Mouse (Mus musculus): ENCODE data around the gene Gm43517. TPM values are rescaled to one million over a fixed set of nuclear protein-coding genes. Genes with fewer than 3 reads are reported as not detected.

Gm43517 gene
- polyA plus RNA-seq, 1 experiment from 2014 or later, result not detected

DNA sequence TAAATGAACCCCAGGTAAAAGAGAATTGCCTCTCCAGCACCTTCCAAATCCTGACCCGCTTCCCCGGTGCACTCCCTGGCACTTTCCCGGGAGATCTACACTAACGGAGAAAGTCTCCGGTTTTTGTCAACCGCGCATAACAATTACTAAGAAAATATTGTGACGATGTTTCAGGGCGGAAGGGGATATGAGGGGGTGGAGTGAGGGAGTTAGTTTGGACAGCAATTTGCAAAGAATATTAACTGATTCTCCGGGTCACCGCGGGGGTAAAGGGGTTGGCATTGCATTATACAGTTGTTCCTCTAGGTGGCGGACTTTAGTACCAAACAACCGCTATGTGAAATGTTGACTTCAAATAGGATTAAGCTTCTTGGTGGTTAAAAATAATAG, 10.4 kb upstream of the Gm43517 start:
- under 1% methylated on average over 14 of the region's 14 CpGs for WGBS
- H3K9ac ChIP-seq (ENCODE audit: low read depth, low read length), result no peak overlapping the region
- H3K9me3 ChIP-seq (replicated peaks; ENCODE audit: low read length), result no peaks in the 10 kb centered on the region
- H3K27ac ChIP-seq, result no peak overlapping the region
- ATAC-seq (replicated peaks; ENCODE audit: low FRiP score, low read depth), result no peak
- H3K4me3 ChIP-seq (replicated peaks; ENCODE audit: low read depth, low read length), result peak overlapping the region; percentile 26; the same call in 1 of the 2 replicates
- H3K4me2 ChIP-seq (ENCODE audit: low read length), result peak overlapping the region; percentile 50
- no peaks in the 10 kb centered on the region for H3K36me3 ChIP-seq (ENCODE audit: insufficient read depth, low read length)
- H3K4me1 ChIP-seq (replicated peaks; ENCODE audit: insufficient read depth, low read length), result no peaks in the 10 kb centered on the region
- TF ChIP-seq CTCF (IDR thresholded peaks at IDR 0.05; ENCODE audit: low read depth), result peak; percentile 68
- DNase-seq (ENCODE audit: low spot score), result peak; percentile 65
- peaks cover 70% of the 10 kb centered on the region for H3K27me3 ChIP-seq (ENCODE audit: insufficient read depth, low read length)

DNA sequence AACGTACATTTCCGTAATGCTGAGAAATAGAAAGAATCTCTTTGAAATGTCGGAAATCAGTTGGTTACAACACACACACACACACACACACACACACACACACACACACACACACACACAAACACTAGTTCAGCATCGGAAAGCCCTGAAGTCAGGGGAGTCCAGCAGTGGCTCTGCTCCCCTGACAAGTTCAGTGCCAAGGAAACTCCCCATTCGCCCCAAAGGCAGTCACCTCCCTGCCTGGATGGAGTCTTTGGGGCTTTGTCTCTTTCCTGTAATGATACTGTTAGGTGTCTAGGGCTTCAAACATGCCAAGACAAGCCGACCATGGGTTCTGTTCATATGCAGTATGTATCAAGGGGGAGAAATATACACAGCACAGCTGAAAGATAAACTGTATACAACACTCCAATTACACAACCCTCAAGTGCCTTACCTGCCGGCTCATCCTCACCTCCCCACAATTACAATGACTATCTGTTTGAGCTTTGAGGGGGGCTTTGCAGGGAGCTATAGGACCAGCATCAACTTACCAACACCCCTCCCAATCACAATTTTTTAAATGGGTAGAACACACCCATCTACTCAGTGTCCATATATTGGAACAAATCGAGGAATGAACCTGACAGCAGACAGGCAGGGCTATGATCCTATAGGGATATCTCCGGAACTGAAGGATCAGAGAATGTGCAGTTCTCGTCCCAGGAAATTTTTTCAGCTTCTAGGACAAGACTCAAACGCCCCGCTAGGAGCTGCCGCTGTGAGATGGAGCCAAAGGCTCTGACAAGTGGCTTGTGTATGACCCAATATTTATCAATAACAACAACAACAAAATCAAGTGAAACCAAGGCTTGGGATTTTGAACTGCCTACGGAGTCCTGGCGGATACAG, 9.3 kb upstream of the Gm43517 start:
- Histone ChIP-seq H3K27ac (no peak overlapping the region), H3K9me3 (replicated peaks; ENCODE audit: low read length) (no peaks in the 10 kb centered on the region), H3K4me3 (replicated peaks; ENCODE audit: low read depth, low read length) (no peak overlapping the region), H3K4me1 (replicated peaks; ENCODE audit: insufficient read depth, low read length) (no peaks in the 10 kb centered on the region), H3K4me2 (ENCODE audit: low read length) (no peak overlapping the region), H3K27me3 (ENCODE audit: insufficient read depth, low read length) (peaks cover 81% of the 10 kb centered on the region), H3K9ac (ENCODE audit: low read depth, low read length) (no peak overlapping the region), H3K36me3 (ENCODE audit: insufficient read depth, low read length) (no peaks in the 10 kb centered on the region)
- TF ChIP-seq CTCF (IDR thresholded peaks at IDR 0.05; ENCODE audit: low read depth), result no peak
- DNase-seq (ENCODE audit: low spot score) (no peak), ATAC-seq (replicated peaks; ENCODE audit: low FRiP score, low read depth) (no peak)
- whole genome bisulfite sequencing, result 4% methylated on average over 15 of the region's 15 CpGs

DNA sequence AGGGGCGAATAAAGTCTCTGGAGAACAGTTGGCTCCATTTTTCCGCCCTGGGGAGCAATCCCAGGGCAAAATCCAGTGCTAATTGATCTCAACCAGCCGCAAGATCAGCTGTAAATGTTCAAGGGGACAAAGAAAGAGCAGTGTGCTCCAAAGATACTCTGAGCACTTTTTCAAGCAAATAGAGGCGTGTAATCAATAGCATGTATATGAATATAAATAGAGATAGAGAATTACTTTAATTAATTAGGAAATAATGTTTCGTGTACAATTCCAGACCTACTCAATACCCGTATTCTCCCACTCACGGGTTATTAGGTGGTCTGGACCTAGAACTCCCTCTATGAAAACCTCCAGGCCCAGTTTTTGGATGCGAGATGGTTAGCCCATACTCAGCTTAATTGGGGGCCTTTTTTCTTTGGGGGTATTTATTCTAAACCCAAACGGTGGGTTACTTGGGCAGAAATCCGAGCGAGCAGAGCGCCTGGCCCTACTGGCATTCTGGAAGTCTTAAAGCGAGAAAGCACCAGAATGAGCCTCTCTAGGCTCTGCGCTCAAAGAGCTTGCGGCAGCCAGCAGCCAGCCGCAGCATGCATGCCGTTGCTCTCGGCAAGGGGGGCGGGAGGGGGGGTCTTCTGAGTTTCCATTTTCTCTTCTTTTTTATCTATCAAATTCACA, 8.5 kb upstream of the Gm43517 start:
- no peak for ATAC-seq (replicated peaks; ENCODE audit: low FRiP score, low read depth)
- no peak overlapping the region for H3K4me2 ChIP-seq (ENCODE audit: low read length)
- H3K9ac ChIP-seq (ENCODE audit: low read depth, low read length), result no peak overlapping the region
- no peak for DNase-seq (ENCODE audit: low spot score)
- H3K36me3 ChIP-seq (ENCODE audit: insufficient read depth, low read length), result no peaks in the 10 kb centered on the region
- no peak overlapping the region for H3K27ac ChIP-seq
- no peak overlapping the region for H3K4me3 ChIP-seq (replicated peaks; ENCODE audit: low read depth, low read length)
- H3K27me3 ChIP-seq (ENCODE audit: insufficient read depth, low read length), result peaks cover 84% of the 10 kb centered on the region
- H3K4me1 ChIP-seq (replicated peaks; ENCODE audit: insufficient read depth, low read length), result no peaks in the 10 kb centered on the region
- H3K9me3 ChIP-seq (replicated peaks; ENCODE audit: low read length), result no peaks in the 10 kb centered on the region
- no peak for TF ChIP-seq CTCF (IDR thresholded peaks at IDR 0.05; ENCODE audit: low read depth)
- 2% methylated on average over 19 of the region's 19 CpGs for WGBS

GRCm38 (mm10) chr12:49377281-49377970, 7.5 kb upstream of the Gm43517 start:
- Histone ChIP-seq H3K4me1 (replicated peaks; ENCODE audit: insufficient read depth, low read length) (no peaks in the 10 kb centered on the region), H3K27me3 (ENCODE audit: insufficient read depth, low read length) (peaks cover 89% of the 10 kb centered on the region), H3K4me2 (ENCODE audit: low read length) (no peak overlapping the region), H3K9ac (ENCODE audit: low read depth, low read length) (no peak overlapping the region), H3K36me3 (ENCODE audit: insufficient read depth, low read length) (no peaks in the 10 kb centered on the region), H3K27ac (no peak overlapping the region), H3K9me3 (replicated peaks; ENCODE audit: low read length) (no peaks in the 10 kb centered on the region), H3K4me3 (replicated peaks; ENCODE audit: low read depth, low read length) (no peak overlapping the region)
- WGBS, result under 1% methylated on average over 15 of the region's 15 CpGs
- DNase-seq (ENCODE audit: low spot score), result no peak
- no peak for ATAC-seq (replicated peaks; ENCODE audit: low FRiP score, low read depth)
- TF ChIP-seq CTCF (IDR thresholded peaks at IDR 0.05; ENCODE audit: low read depth), result no peak

DNA sequence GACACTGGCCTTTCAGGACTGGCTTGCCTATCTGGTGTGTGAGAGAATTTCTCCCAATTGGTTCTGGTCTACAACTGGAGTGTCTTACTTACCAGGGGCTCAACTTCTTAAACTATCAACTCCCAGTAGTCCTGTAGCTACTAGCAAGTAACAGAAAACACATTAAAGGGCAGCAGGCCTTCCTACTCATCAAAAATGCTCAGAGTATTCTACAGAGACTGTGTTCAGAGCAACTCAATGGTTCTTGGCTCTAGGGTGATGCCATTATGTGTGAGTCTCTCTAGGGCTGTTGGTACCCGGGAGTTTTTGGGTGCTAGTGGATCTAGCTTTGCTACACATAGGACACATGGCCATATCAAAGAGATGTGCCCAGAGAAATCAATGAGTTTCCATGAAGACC, 6.1 kb upstream of the Gm43517 start:
- no peaks in the 10 kb centered on the region for H3K36me3 ChIP-seq (ENCODE audit: insufficient read depth, low read length)
- H3K4me3 ChIP-seq (replicated peaks; ENCODE audit: low read depth, low read length), result no peak overlapping the region
- WGBS, result 4% methylated on average over 1 of the region's 1 CpGs
- TF ChIP-seq CTCF (IDR thresholded peaks at IDR 0.05; ENCODE audit: low read depth), result no peak
- H3K27ac ChIP-seq, result no peak overlapping the region
- no peak overlapping the region for H3K4me2 ChIP-seq (ENCODE audit: low read length)
- H3K9me3 ChIP-seq (replicated peaks; ENCODE audit: low read length), result no peaks in the 10 kb centered on the region
- DNase-seq (ENCODE audit: low spot score) (no peak), ATAC-seq (replicated peaks; ENCODE audit: low FRiP score, low read depth) (no peak)
- no peaks in the 10 kb centered on the region for H3K4me1 ChIP-seq (replicated peaks; ENCODE audit: insufficient read depth, low read length)
- H3K9ac ChIP-seq (ENCODE audit: low read depth, low read length), result no peak overlapping the region
- H3K27me3 ChIP-seq (ENCODE audit: insufficient read depth, low read length), result peaks cover 87% of the 10 kb centered on the region

GRCm38 (mm10) chr12:49379446-49379845, 5.5 kb upstream of the Gm43517 start:
- WGBS, result 2% methylated on average over 11 of the region's 11 CpGs
- no peak for ATAC-seq (replicated peaks; ENCODE audit: low FRiP score, low read depth)
- no peak overlapping the region for H3K9ac ChIP-seq (ENCODE audit: low read depth, low read length)
- no peak for DNase-seq (ENCODE audit: low spot score)
- H3K4me2 ChIP-seq (ENCODE audit: low read length), result no peak overlapping the region
- H3K36me3 ChIP-seq (ENCODE audit: insufficient read depth, low read length), result no peaks in the 10 kb centered on the region
- no peak overlapping the region for H3K27ac ChIP-seq
- TF ChIP-seq CTCF (IDR thresholded peaks at IDR 0.05; ENCODE audit: low read depth), result no peak
- peaks cover 87% of the 10 kb centered on the region for H3K27me3 ChIP-seq (ENCODE audit: insufficient read depth, low read length)
- no peaks in the 10 kb centered on the region for H3K9me3 ChIP-seq (replicated peaks; ENCODE audit: low read length)
- no peaks in the 10 kb centered on the region for H3K4me1 ChIP-seq (replicated peaks; ENCODE audit: insufficient read depth, low read length)
- no peak overlapping the region for H3K4me3 ChIP-seq (replicated peaks; ENCODE audit: low read depth, low read length)
